Mouse (Mus musculus): ENCODE measurements around the gene Rcvrn. TPM values are rescaled to one million over a fixed set of nuclear protein-coding genes. Genes with fewer than 3 reads are reported as not detected.

Rcvrn gene
- total and polyA plus RNA-seq, 3 experiments, result not detected

- no peak for TF ChIP-seq GATA2 (IDR thresholded peaks at IDR 0.05; ENCODE audit: borderline replicate concordance, low read depth, low read length)
- no peak for TF ChIP-seq POLR2AphosphoS5 (IDR thresholded peaks at IDR 0.05; ENCODE audit: insufficient replicate concordance, low read depth, low read length)
- TF ChIP-seq CTCF (IDR thresholded peaks at IDR 0.05; ENCODE audit: low read depth, low read length), result no peak
- TF ChIP-seq TAL1 (conservative IDR thresholded peaks at IDR 0.05; ENCODE audit: low read depth, low read length), result no peak
- TF ChIP-seq GATA1 (IDR thresholded peaks at IDR 0.05; ENCODE audit: borderline replicate concordance, low read length), result no peak
- Histone ChIP-seq H3K36me3 (replicated peaks) (no peaks in the 10 kb centered on the region), H3K27me3 (ENCODE audit: insufficient read depth, low read length) (no peaks in the 10 kb centered on the region)
Observed at GRCm38 (mm10) chr11:67734597-67734996, 39.5 kb downstream of the Rcvrn start.

DNA sequence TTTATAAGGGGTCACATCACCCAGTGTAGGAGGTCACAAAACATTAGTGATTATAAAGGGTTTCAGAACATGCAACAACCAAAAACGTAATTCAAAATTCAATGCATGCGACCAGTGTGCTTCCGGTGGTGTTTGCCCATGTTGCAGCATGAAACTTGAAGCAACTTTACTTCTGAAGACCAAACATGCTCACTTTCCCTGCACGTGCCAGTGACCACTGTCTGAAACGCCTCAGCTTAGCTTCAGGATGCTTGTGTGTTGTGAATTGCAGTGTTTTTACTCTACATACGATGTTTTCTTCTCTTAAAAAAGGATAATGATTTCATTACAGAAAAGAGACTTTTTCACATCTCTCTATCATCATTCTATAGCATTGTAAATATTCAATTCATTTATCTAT lies 43.2 kb downstream of the Rcvrn start:
- Histone ChIP-seq H3K4me3 (ENCODE audit: low read depth, low read length) (no peak overlapping the region), H3K9me3 (replicated peaks) (peaks cover 17% of the 10 kb centered on the region; the same call in 1 of the 2 replicates), H3K4me1 (ENCODE audit: insufficient read depth, low read depth, low read length) (no peaks in the 10 kb centered on the region), H3K36me3 (replicated peaks) (no peaks in the 10 kb centered on the region), H3K27me3 (ENCODE audit: insufficient read depth, low read length) (no peaks in the 10 kb centered on the region)
- no peak for ATAC-seq (ENCODE audit: extremely low read depth, insufficient number of reproducible peaks, low FRiP score, poor library complexity, severe bottlenecking)
- no peak for TF ChIP-seq GATA2 (IDR thresholded peaks at IDR 0.05; ENCODE audit: borderline replicate concordance, low read depth, low read length)
- TF ChIP-seq CTCF (IDR thresholded peaks at IDR 0.05; ENCODE audit: low read depth, low read length), result no peak
- TF ChIP-seq POLR2AphosphoS5 (IDR thresholded peaks at IDR 0.05; ENCODE audit: insufficient replicate concordance, low read depth, low read length), result no peak
- no peak for TF ChIP-seq TAL1 (conservative IDR thresholded peaks at IDR 0.05; ENCODE audit: low read depth, low read length)
- TF ChIP-seq GATA1 (IDR thresholded peaks at IDR 0.05; ENCODE audit: borderline replicate concordance, low read length), result no peak
- DNase-seq (ENCODE audit: low spot score), result no peak

More at GRCm38 (mm10) chr11:67734597-67734996, 39.5 kb downstream of the Rcvrn start:
- ATAC-seq (ENCODE audit: extremely low read depth, insufficient number of reproducible peaks, low FRiP score, poor library complexity, severe bottlenecking) (no peak), DNase-seq (ENCODE audit: low spot score) (no peak)
- Histone ChIP-seq H3K9me3 (replicated peaks) (peaks cover 23% of the 10 kb centered on the region), H3K4me1 (ENCODE audit: insufficient read depth, low read depth, low read length) (no peaks in the 10 kb centered on the region), H3K4me3 (ENCODE audit: low read depth, low read length) (no peak overlapping the region)

DNA sequence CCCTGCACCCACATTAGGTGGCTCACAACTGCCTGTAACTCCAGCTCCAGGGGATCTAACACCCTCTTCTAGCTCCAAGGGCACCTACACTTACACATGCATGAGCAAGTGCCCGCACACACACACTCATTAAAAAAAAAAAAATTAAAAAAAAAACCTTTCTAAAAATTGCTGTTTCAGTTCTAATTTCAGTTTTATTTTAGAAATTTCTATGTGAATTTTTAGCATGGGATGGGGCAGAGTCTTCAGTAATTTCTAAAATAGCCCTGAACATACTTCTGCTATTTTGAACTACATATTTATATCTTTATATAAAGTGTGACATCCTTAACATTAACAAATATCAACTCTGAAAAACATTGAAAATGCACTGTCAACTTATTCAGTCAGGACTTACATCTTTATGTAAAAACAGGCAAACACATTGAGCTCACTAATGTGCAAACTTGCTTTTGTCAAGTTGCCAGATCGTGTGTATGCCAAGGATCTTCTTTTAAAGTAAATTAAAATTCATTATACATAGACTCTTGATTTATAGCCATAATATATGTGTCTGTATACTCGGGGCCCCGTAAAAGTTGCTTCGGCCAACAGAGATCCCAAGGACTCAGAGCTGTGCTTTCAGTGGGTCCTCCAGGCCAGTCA lies 43.8 kb downstream of the Rcvrn start:
- H3K4me1 ChIP-seq (ENCODE audit: insufficient read depth, low read depth, low read length), result no peaks in the 10 kb centered on the region
- DNase-seq (ENCODE audit: low spot score) (no peak), ATAC-seq (ENCODE audit: extremely low read depth, insufficient number of reproducible peaks, low FRiP score, poor library complexity, severe bottlenecking) (no peak)
- no peak for TF ChIP-seq GATA2 (IDR thresholded peaks at IDR 0.05; ENCODE audit: borderline replicate concordance, low read depth, low read length)
- no peak for TF ChIP-seq POLR2AphosphoS5 (IDR thresholded peaks at IDR 0.05; ENCODE audit: insufficient replicate concordance, low read depth, low read length)
- no peak for TF ChIP-seq GATA1 (IDR thresholded peaks at IDR 0.05; ENCODE audit: borderline replicate concordance, low read length)
- TF ChIP-seq TAL1 (conservative IDR thresholded peaks at IDR 0.05; ENCODE audit: low read depth, low read length), result no peak
- TF ChIP-seq CTCF (IDR thresholded peaks at IDR 0.05; ENCODE audit: low read depth, low read length), result no peak
- H3K9me3 ChIP-seq (replicated peaks), result peaks cover 15% of the 10 kb centered on the region; the same call in 1 of the 2 replicates
- no peak overlapping the region for H3K4me3 ChIP-seq (ENCODE audit: low read depth, low read length)
- no peaks in the 10 kb centered on the region for H3K36me3 ChIP-seq (replicated peaks)
- H3K27me3 ChIP-seq (ENCODE audit: insufficient read depth, low read length), result no peaks in the 10 kb centered on the region

DNA sequence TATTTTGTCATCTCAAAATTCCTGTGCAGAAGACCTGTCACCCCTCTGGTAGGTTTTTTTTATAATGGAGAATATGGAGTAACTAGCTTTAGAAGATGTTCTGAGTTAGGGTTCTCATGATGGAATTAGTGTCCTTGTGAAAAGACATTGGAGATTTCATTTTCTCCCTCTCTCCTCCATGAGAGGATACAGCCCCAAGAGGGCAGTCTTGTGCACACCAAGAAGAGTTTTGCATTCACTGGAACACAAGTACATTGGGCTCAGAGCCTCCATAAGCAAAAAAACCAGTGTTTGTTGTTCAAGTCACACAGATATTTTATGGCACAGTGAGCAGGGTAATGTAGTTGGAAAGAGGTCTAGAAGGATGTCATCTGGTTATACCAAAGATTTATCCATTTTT lies 46.4 kb downstream of the Rcvrn start:
- ATAC-seq (ENCODE audit: extremely low read depth, insufficient number of reproducible peaks, low FRiP score, poor library complexity, severe bottlenecking) (no peak), DNase-seq (ENCODE audit: low spot score) (no peak)
- H3K36me3 ChIP-seq (replicated peaks), result no peaks in the 10 kb centered on the region
- TF ChIP-seq GATA1 (IDR thresholded peaks at IDR 0.05; ENCODE audit: borderline replicate concordance, low read length) (no peak), TAL1 (conservative IDR thresholded peaks at IDR 0.05; ENCODE audit: low read depth, low read length) (no peak), CTCF (IDR thresholded peaks at IDR 0.05; ENCODE audit: low read depth, low read length) (no peak), POLR2AphosphoS5 (IDR thresholded peaks at IDR 0.05; ENCODE audit: insufficient replicate concordance, low read depth, low read length) (no peak), GATA2 (IDR thresholded peaks at IDR 0.05; ENCODE audit: borderline replicate concordance, low read depth, low read length) (no peak)
- no peaks in the 10 kb centered on the region for H3K4me1 ChIP-seq (ENCODE audit: insufficient read depth, low read depth, low read length)
- peaks cover 26% of the 10 kb centered on the region for H3K9me3 ChIP-seq (replicated peaks)
- no peak overlapping the region for H3K4me3 ChIP-seq (ENCODE audit: low read depth, low read length)
- H3K27me3 ChIP-seq (ENCODE audit: insufficient read depth, low read length), result no peaks in the 10 kb centered on the region

Other genes with a start within 250 kb of the Rcvrn start
- gene Gas7, start 239.9 kb upstream of the Rcvrn start, total RNA-seq (2014; fragmentation: Nextera tagmentation), result not detected in 2 replicates
- 0.23 and 0.44 TPM in 2 replicates for gene Gas7, start 239.9 kb upstream of the Rcvrn start, total RNA-seq (2017)
- gene Gas7, start 239.9 kb upstream of the Rcvrn start, polyA plus RNA-seq (2012), result not detected in 2 replicates
- gene Glp2r, start 75.8 kb downstream of the Rcvrn start, total RNA-seq (2014; fragmentation: Nextera tagmentation), result not detected in 2 replicates
- gene Glp2r, start 75.8 kb downstream of the Rcvrn start, total RNA-seq (2017), result 0.05 and 0.29 TPM in 2 replicates
- gene Glp2r, start 75.8 kb downstream of the Rcvrn start, polyA plus RNA-seq (2012), result not detected in 2 replicates
- not detected in 2 replicates for gene Gsg1l2, start 79.3 kb downstream of the Rcvrn start, total RNA-seq (2014; fragmentation: Nextera tagmentation)
- gene Gsg1l2, start 79.3 kb downstream of the Rcvrn start, total RNA-seq (2017), result not detected in 2 replicates
- gene Gsg1l2, start 79.3 kb downstream of the Rcvrn start, polyA plus RNA-seq (2012), result not detected in 2 replicates
- not detected in 2 replicates for gene Dhrs7c, start 102.9 kb downstream of the Rcvrn start, total RNA-seq (2014; fragmentation: Nextera tagmentation)
- not detected in 2 replicates for gene Dhrs7c, start 102.9 kb downstream of the Rcvrn start, total RNA-seq (2017)
- not detected in 2 replicates for gene Dhrs7c, start 102.9 kb downstream of the Rcvrn start, polyA plus RNA-seq (2012)
- not detected in 2 replicates for gene Usp43, start 226.8 kb downstream of the Rcvrn start, total RNA-seq (2014; fragmentation: Nextera tagmentation)
- 0.05 and 0.17 TPM in 2 replicates for gene Usp43, start 226.8 kb downstream of the Rcvrn start, total RNA-seq (2017)
- gene Usp43, start 226.8 kb downstream of the Rcvrn start, polyA plus RNA-seq (2012), result not detected in 2 replicates

All from G1E (cell line).